Mouse (Mus musculus): Measurements from ENCODE around the gene Gm3159.
"Not testable (repeated sequence)": the region's sequence is repeated elsewhere in the genome, so short reads cannot be mapped to it uniquely, and the experiment has no call there.

The Gm3159 gene

DNA sequence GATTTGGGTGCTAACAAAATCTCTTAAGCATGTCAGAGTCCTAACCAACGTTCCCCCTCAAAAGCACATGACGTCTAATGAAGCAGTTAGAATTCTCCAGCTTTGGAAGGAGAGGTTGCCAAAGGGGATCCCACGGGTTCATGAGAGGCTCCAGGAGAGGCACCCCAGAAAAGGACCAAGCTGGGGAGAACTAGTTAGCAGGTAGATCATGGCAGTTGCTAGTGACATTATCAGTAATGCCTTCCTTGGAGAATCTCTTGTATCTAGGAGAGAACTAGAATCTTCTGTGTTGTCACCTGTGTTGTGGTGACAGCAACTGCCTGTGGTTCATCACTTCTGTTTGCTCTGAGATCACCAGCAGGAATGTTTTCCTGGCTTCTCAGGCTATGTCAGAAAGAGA lies at the start of gene Gm3159:
Gene Gm3159, plus strand, starts transcription at position 301 of the 400 bp plus-strand sequence.
- not testable (repeated sequence) for DNase-seq

DNA sequence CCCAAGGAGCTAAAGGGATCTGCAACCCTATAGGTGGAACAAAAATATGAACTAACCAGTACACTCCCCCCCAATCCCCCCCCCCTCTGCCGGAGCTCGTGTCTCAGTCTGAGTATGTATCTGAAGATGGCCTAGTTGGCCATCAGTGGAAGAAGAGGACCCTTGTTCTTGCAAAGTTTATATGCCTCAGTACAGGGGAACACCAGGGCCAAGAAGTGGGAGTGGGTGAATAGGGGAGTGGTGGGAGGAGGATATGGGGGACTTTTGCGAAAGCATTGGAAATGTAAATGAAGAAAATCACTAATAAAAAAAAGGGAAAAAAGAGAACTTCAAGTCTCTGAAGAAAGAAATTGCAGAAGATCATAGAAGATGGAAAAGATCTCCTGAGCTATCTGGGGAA lies 28.3 kb upstream of the Gm3159 start:
- not testable (repeated sequence) for DNase-seq

DNA sequence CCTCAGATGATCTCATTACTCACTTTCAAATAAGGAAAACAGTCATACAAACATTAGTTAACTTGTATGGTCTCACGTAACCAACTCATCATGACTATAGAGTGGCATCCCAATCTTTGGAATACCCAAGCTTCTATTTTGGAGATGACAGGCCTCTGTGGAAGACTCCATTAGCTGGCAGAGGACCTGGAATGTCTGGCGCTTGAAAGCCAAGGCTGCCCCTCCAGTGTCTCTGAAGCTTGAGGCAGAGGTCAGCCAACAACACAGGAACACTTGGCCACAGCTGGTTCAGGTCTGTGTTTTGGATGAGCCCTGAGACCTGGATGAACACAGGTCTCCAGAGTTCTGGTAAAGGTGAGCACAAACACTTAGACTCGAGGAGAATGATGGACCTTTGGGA lies 27.6 kb upstream of the Gm3159 start:
- DNase-seq: not testable (repeated sequence)

GRCm38 (mm10) chr14:4377871-4378270 lies 19.5 kb upstream of the Gm3159 start:
- DNase-seq: not testable (repeated sequence)

GRCm38 (mm10) chr14:4385606-4386005 lies 11.7 kb upstream of the Gm3159 start:
- not testable (repeated sequence) for DNase-seq

DNA sequence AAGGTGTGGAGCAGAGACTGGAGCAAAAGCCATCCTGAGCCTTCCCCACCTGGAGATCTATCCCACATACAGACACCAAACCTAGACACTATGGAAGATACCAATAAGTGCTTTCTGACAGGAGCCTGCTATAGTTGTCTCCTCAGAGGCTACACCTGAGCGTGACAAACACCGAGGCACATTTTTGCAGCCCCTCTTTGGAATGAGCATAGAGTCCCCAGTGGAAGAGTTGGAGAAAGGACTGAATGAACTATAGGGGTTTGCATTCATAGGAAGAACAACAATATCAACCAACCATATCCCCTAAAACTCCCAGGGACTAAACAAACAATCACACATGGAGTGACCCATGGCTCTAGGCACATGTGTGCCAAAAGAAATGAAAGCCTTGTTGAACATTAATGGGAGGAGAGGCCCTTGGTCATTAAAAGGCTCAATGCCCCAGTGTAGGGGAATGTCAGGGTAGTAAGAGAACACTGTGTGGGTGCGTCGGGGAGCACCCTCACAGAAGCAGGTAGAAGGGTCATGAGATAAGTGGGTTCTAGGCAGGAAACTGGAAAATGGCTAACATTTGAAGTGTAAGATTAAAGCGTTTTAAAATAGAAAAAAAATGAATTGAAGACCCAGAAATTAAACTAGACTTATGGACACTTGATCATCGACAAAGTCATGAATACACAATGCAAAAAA lies 4.3 kb upstream of the Gm3159 start:
- DNase-seq: not testable (repeated sequence)

GRCm38 (mm10) chr14:4398624-4399023 lies 1.3 kb downstream of the Gm3159 start:
- not testable (repeated sequence) for DNase-seq

GRCm38 (mm10) chr14:4400115-4400789 lies 2.9 kb downstream of the Gm3159 start:
- DNase-seq: not testable (repeated sequence)

DNA sequence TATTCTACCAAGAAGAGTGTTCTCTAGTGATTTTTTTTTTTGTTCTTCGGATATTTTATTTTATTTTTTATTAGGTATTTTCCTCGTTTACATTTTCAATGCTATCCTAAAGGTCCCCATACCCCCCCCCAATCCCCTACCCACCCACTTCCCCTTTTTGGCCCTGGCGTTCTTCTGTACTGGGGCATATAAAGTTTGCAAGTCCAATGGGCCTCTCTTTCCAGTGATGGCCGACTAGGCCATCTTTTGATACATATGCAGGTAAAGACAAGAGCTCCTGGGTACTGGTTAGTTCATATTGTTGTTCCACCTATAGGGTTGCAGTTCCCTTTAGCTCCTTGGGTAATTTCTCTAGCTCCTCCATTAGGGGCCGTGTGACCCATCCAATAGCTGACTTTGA lies 3.9 kb downstream of the Gm3159 start:
- not testable (repeated sequence) for DNase-seq

GRCm38 (mm10) chr14:4403840-4404239 lies 6.5 kb downstream of the Gm3159 start:
- not testable (repeated sequence) for DNase-seq

DNA sequence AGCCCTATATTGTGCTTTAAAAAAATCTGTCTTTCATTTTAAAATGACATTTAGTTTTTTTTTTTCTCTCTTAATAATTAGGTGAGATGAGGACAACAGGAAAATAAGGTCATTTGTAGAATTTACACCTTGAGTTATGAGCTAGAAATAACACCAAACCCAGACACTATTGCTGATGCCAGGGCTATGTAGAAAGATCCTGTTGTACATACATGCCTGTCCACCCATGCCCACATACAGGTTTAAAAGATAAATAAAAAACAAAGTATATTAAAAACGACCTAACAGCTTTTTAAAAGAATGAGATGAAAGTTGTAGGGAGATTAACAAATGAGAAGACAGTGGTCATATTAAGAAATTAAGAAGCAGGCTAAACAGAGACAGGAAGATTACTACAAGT lies 12.6 kb downstream of the Gm3159 start:
- DNase-seq: not testable (repeated sequence)

DNA sequence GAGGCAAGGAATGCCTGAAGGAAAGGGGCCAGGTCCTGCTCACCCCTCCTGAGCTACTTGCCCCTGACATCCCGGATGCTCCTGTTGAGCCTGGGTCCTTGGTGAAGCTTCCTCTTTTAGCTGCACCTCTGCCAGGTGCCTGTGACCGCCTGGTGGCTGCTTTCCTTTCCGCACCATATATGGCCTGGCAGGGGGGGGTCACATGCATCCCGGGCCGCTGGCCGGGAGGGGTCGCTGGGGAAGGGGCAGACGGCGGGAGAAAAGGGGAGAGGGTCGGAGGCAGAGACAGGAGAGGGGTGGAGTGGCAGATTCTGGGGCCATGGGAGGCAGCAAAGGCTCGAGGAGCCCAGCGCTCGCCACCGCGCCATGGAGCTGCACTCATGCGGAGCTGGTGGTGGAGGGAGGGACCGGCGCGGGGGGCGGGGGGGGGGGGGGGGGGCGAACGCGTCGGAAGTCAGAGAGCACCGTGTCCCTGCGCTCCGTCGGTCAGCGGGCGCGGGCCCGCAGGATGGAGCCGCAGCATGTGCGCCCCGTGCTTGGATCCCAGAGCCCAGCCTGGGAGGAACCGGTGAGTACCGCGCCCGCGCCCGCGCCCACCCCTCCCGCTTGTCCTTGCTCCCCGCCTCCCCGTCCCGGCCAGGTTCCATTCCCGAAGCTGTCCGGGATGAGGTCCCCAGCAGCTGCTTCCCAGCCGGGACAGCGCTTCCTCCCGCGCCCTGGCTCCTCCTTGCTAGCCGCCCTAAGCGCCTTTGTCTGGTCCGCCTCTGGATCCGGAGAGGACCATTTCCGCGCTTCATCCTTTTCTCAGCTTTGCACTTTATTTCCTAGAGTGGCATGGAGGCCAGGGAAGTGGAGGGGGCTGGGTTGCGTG lies 17.9 kb downstream of the Gm3159 start, which contains the start of gene Gm3164:
Gene Gm3164, plus strand, starts transcription at position 484 of the 871 bp plus-strand sequence.
- DNase-seq: peak; percentile 51

GRCm38 (mm10) chr14:4430692-4431091 lies 33.4 kb downstream of the Gm3159 start, which contains the start of gene Gm3173:
Gene Gm3173, plus strand, starts transcription at chr14:4430992.
- not testable (repeated sequence) for DNase-seq
